Mouse (Mus musculus): Measurements from ENCODE around the gene Serpinf2.
A peak's percentile ranks its signal among the peaks of the same experiment; 100 is the strongest.

The Serpinf2 gene

GRCm38 (mm10) chr11:75429019-75429705, 10.2 kb downstream of the Serpinf2 start:
- no peak for DNase-seq (ENCODE audit: low spot score)

- no peak for DNase-seq (ENCODE audit: low spot score)
These were observed 14.9 kb downstream of the Serpinf2 start for GRCm38 (mm10) chr11:75424459-75424858.

- no peak for DNase-seq (ENCODE audit: low spot score)
These were observed 15.4 kb downstream of the Serpinf2 start for GRCm38 (mm10) chr11:75424033-75424432.

- DNase-seq (ENCODE audit: low spot score) = no peak
These were observed 16.3 kb downstream of the Serpinf2 start for GRCm38 (mm10) chr11:75423091-75423490.

- DNase-seq (ENCODE audit: low spot score) = no peak
These were observed 17.2 kb downstream of the Serpinf2 start, which contains the start of gene Serpinf1 for GRCm38 (mm10) chr11:75422013-75422792. TSS of gene Serpinf1 (minus strand) at chr11:75422701.

GRCm38 (mm10) chr11:75421375-75422012, 17.9 kb downstream of the Serpinf2 start:
- peak; percentile 31 for DNase-seq (ENCODE audit: low spot score)

GRCm38 (mm10) chr11:75420810-75421374, 18.5 kb downstream of the Serpinf2 start:
- DNase-seq (ENCODE audit: low spot score) = no peak

- DNase-seq (ENCODE audit: low spot score) = no peak
These were observed 19.4 kb downstream of the Serpinf2 start for GRCm38 (mm10) chr11:75420037-75420436.

- DNase-seq (ENCODE audit: low spot score) = no peak
These were observed 23.4 kb downstream of the Serpinf2 start for GRCm38 (mm10) chr11:75415994-75416393.

- DNase-seq (ENCODE audit: low spot score) = no peak
These were observed 24.3 kb downstream of the Serpinf2 start for GRCm38 (mm10) chr11:75415096-75415495.

- no peak for DNase-seq (ENCODE audit: low spot score)
These were observed 28.8 kb downstream of the Serpinf2 start for GRCm38 (mm10) chr11:75410591-75410990.

- DNase-seq (ENCODE audit: low spot score) = no peak
These were observed 29.5 kb downstream of the Serpinf2 start for GRCm38 (mm10) chr11:75409679-75410575.

- no peak for DNase-seq (ENCODE audit: low spot score)
These were observed 32.5 kb downstream of the Serpinf2 start for GRCm38 (mm10) chr11:75406865-75407264.

GRCm38 (mm10) chr11:75406104-75406503, 33.3 kb downstream of the Serpinf2 start:
- no peak for DNase-seq (ENCODE audit: low spot score)

- no peak for DNase-seq (ENCODE audit: low spot score)
These were observed 34.6 kb downstream of the Serpinf2 start for GRCm38 (mm10) chr11:75404801-75405200.

- no peak for DNase-seq (ENCODE audit: low spot score)
These were observed 35.9 kb downstream of the Serpinf2 start for GRCm38 (mm10) chr11:75403301-75404052.

GRCm38 (mm10) chr11:75402271-75402690, 37.1 kb downstream of the Serpinf2 start:
- no peak for DNase-seq (ENCODE audit: low spot score)

GRCm38 (mm10) chr11:75400099-75400498, 39.3 kb downstream of the Serpinf2 start:
- DNase-seq (ENCODE audit: low spot score) = no peak

- DNase-seq (ENCODE audit: low spot score) = no peak
These were observed 40.0 kb downstream of the Serpinf2 start for GRCm38 (mm10) chr11:75399411-75399841.

GRCm38 (mm10) chr11:75397452-75397851, 41.9 kb downstream of the Serpinf2 start:
- no peak for DNase-seq (ENCODE audit: low spot score)

- no peak for DNase-seq (ENCODE audit: low spot score)
These were observed 43.8 kb downstream of the Serpinf2 start for GRCm38 (mm10) chr11:75395611-75396010.

Data from ovary, postnatal 10 days (tissue).